Mouse (Mus musculus): Measurements from ENCODE around the gene Med21. TPM values are rescaled to one million over a fixed set of nuclear protein-coding genes. Genes with fewer than 3 reads are reported as not detected.

The Med21 gene
- 10 to 100 TPM; 55.1 to 59.5 TPM for total RNA-seq (2021)
- long read RNA-seq, experiment 1, transcript Med21-201 (4 exons, 814 nt), result major isoform, 55 of 59 reads
- long read RNA-seq, experiment 1, partial matches to known transcripts, result 0 of 59 reads
- long read RNA-seq, experiment 1, other reads (novel, unspliced or antisense), result 0 of 59 reads
- long read RNA-seq, experiment 2, transcript Med21-201 (4 exons, 814 nt), result major isoform, 34 of 35 reads
- long read RNA-seq, experiment 2, partial matches to known transcripts, result 0 of 35 reads
- long read RNA-seq, experiment 2, other reads (novel, unspliced or antisense), result 1 of 35 reads

GRCm38 (mm10) chr6:146642276-146643183 is at the start of gene Med21, which contains the start of gene Tm7sf3:
Gene Med21, plus strand, starts transcription at chr6:146642547.
Gene Tm7sf3, minus strand, starts transcription at chr6:146642824.
- DNase-seq, result peak; percentile 100

GRCm38 (mm10) chr6:146602601-146603000 is 39.7 kb upstream of the Med21 start:
- peak; percentile 44 for DNase-seq

- DNase-seq, result peak; percentile 24
Measured at GRCm38 (mm10) chr6:146603651-146604050, 38.7 kb upstream of the Med21 start.

GRCm38 (mm10) chr6:146611385-146611784 is 31.0 kb upstream of the Med21 start:
- DNase-seq, result no peak

- no peak for DNase-seq
Measured at GRCm38 (mm10) chr6:146611897-146612296, 30.4 kb upstream of the Med21 start.

- no peak for DNase-seq
Measured at GRCm38 (mm10) chr6:146612736-146613135, 29.6 kb upstream of the Med21 start.

GRCm38 (mm10) chr6:146613907-146614306 is 28.4 kb upstream of the Med21 start:
- no peak for DNase-seq

- no peak for DNase-seq
Measured at GRCm38 (mm10) chr6:146614541-146614940, 27.8 kb upstream of the Med21 start.

- no peak for DNase-seq
Measured at GRCm38 (mm10) chr6:146615891-146616290, 26.5 kb upstream of the Med21 start.

- no peak for DNase-seq
Measured at GRCm38 (mm10) chr6:146616670-146617069, 25.7 kb upstream of the Med21 start.

- no peak for DNase-seq
Measured at GRCm38 (mm10) chr6:146628123-146628522, 14.2 kb upstream of the Med21 start.

- DNase-seq, result no peak
Measured at GRCm38 (mm10) chr6:146629781-146630756, 12.3 kb upstream of the Med21 start.

- DNase-seq, result peak; percentile 70
Measured at GRCm38 (mm10) chr6:146630961-146631360, 11.4 kb upstream of the Med21 start.

- DNase-seq, result no peak
Measured at GRCm38 (mm10) chr6:146631847-146632246, 10.5 kb upstream of the Med21 start.

GRCm38 (mm10) chr6:146632403-146632802 is 9.9 kb upstream of the Med21 start:
- no peak for DNase-seq

GRCm38 (mm10) chr6:146633097-146633496 is 9.2 kb upstream of the Med21 start:
- peak; percentile 35 for DNase-seq

GRCm38 (mm10) chr6:146633629-146634014 is 8.7 kb upstream of the Med21 start:
- peak; percentile 43 for DNase-seq

- peak; percentile 89 for DNase-seq
Measured at GRCm38 (mm10) chr6:146634015-146634722, 8.2 kb upstream of the Med21 start.

GRCm38 (mm10) chr6:146634759-146635606 is 7.4 kb upstream of the Med21 start:
- no peak for DNase-seq

- DNase-seq, result no peak
Measured at GRCm38 (mm10) chr6:146636482-146636881, 5.9 kb upstream of the Med21 start.

All from adrenal gland, postnatal 10 days (tissue).